Mouse (Mus musculus) myocyte (in vitro differentiated cells): ENCODE data around the gene Pcsk4.

ENCODE experiments used
- MYOD1 ChIP-seq, 3 experiments: IDR thresholded peaks; one replicate each; pipeline ENCODE4 v1.6.1; 2011; ENCODE audit warnings: control low read depth in 2 of 3, low read depth in 2 of 3, mild to moderate bottlenecking in 2 of 3, moderate library complexity in 1 of 3; ENCODE audit not compliant: insufficient read length in 2 of 3, control insufficient read depth in 1 of 3
- POLR2A ChIP-seq: IDR thresholded peaks from one replicate; pipeline ENCODE4 v1.6.1; 2011; ENCODE audit warnings: low read depth, mild to moderate bottlenecking, control low read depth, moderate library complexity; ENCODE audit not compliant: insufficient read length

DNA sequence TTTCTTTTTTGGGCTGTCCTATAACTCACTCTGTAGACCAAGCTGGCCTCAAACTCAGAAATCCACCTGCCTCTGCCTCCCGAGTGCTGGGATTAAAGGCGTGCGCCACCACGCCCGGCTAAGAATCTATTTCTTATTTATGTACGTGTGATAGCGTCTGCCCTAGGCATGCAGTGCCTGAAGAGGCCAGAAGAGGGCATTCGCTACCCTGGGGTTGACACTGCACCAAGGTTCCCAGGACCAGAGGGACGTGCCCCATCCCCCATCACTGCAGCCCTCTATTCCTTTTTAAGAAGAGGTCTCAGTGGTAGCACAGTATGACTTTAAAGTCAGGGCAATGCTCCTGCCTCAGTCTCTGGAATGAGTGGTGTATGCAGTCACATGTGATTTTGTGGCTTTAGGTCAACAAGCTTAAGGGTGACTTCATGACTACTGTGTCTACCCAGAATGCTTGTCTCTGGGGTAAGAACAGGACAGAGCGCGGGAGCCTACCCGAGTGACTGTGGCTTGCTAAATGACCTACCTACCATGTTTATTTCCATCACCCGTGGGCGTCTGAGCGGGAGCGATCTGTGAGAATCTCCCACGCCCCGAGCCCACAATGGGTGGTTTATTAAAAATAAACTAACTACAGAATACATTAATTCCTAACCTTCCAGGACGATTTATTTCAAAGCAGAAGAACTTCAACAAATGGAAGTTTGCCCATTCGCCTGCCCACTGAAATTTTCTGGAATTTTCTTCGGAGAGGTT is 40.9 kb upstream of the Pcsk4 start:
- TF ChIP-seq POLR2A (no peak), MYOD1 (IDR thresholded peaks at IDR 0.05; ENCODE audit: control insufficient read depth in 1 of 3, insufficient read length in 2 of 3, low read depth in 2 of 3) (no peak)
